Mouse (Mus musculus): ENCODE data around the gene Limch1. TPM values are rescaled to one million over a fixed set of nuclear protein-coding genes. Genes with fewer than 3 reads are reported as not detected.

The Limch1 gene
- polyA plus RNA-seq, 1 experiment from 2014 or later = 16.1 TPM

GRCm38 (mm10) chr5:66933134-66933804 is 187.6 kb downstream of the Limch1 start:
- Histone ChIP-seq H3K27me3 (replicated peaks; ENCODE audit: control insufficient read depth, insufficient read depth, low read length) (no peaks in the 10 kb centered on the region), H3K4me2 (ENCODE audit: low read length) (no peak overlapping the region), H3K27ac (ENCODE audit: low read depth) (no peak overlapping the region), H3K9me3 (ENCODE audit: control insufficient read depth, low read length) (no peaks in the 10 kb centered on the region), H3K9ac (ENCODE audit: low read length) (no peak overlapping the region), H3K4me3 (ENCODE audit: low read depth, low read length) (no peak overlapping the region), H3K36me3 (ENCODE audit: control insufficient read depth, insufficient read depth, low read length) (no peaks in the 10 kb centered on the region), H3K4me1 (replicated peaks; ENCODE audit: control insufficient read depth, insufficient read depth, low read length) (no peaks in the 10 kb centered on the region)
- DNase-seq (ENCODE audit: low spot score) = no peak
- no peak for ATAC-seq (replicated peaks; ENCODE audit: low FRiP score, low TSS enrichment, low read depth)
- 62% methylated on average over 10 of the region's 10 CpGs for WGBS

GRCm38 (mm10) chr5:66934585-66934984 is 189.0 kb downstream of the Limch1 start:
- Histone ChIP-seq H3K4me1 (replicated peaks; ENCODE audit: control insufficient read depth, insufficient read depth, low read length) (no peaks in the 10 kb centered on the region), H3K9me3 (ENCODE audit: control insufficient read depth, low read length) (no peaks in the 10 kb centered on the region), H3K4me3 (ENCODE audit: low read depth, low read length) (no peak overlapping the region), H3K27ac (ENCODE audit: low read depth) (no peak overlapping the region), H3K27me3 (replicated peaks; ENCODE audit: control insufficient read depth, insufficient read depth, low read length) (no peaks in the 10 kb centered on the region), H3K9ac (ENCODE audit: low read length) (no peak overlapping the region), H3K36me3 (ENCODE audit: control insufficient read depth, insufficient read depth, low read length) (no peaks in the 10 kb centered on the region), H3K4me2 (ENCODE audit: low read length) (no peak overlapping the region)
- no peak for ATAC-seq (replicated peaks; ENCODE audit: low FRiP score, low TSS enrichment, low read depth)
- 68% methylated on average over 3 of the region's 3 CpGs for WGBS
- no peak for DNase-seq (ENCODE audit: low spot score)

- Histone ChIP-seq H3K36me3 (ENCODE audit: control insufficient read depth, insufficient read depth, low read length) (no peaks in the 10 kb centered on the region), H3K9ac (ENCODE audit: low read length) (no peak overlapping the region), H3K4me2 (ENCODE audit: low read length) (no peak overlapping the region), H3K27me3 (replicated peaks; ENCODE audit: control insufficient read depth, insufficient read depth, low read length) (no peaks in the 10 kb centered on the region), H3K9me3 (ENCODE audit: control insufficient read depth, low read length) (no peaks in the 10 kb centered on the region), H3K4me1 (replicated peaks; ENCODE audit: control insufficient read depth, insufficient read depth, low read length) (no peaks in the 10 kb centered on the region; the same call in 1 of the 2 replicates), H3K27ac (ENCODE audit: low read depth) (no peak overlapping the region), H3K4me3 (ENCODE audit: low read depth, low read length) (no peak overlapping the region)
- DNase-seq (ENCODE audit: low spot score) = no peak
- 50% methylated on average over 9 of the region's 9 CpGs for WGBS
- ATAC-seq (replicated peaks; ENCODE audit: low FRiP score, low TSS enrichment, low read depth) = no peak
Measured at GRCm38 (mm10) chr5:66937376-66937775, 191.7 kb downstream of the Limch1 start.

GRCm38 (mm10) chr5:66941710-66942450 is 196.3 kb downstream of the Limch1 start:
- Histone ChIP-seq H3K4me2 (ENCODE audit: low read length) (no peak overlapping the region), H3K9me3 (ENCODE audit: control insufficient read depth, low read length) (no peaks in the 10 kb centered on the region), H3K4me3 (ENCODE audit: low read depth, low read length) (no peak overlapping the region), H3K4me1 (replicated peaks; ENCODE audit: control insufficient read depth, insufficient read depth, low read length) (no peaks in the 10 kb centered on the region; the same call in 1 of the 2 replicates), H3K27me3 (replicated peaks; ENCODE audit: control insufficient read depth, insufficient read depth, low read length) (no peaks in the 10 kb centered on the region), H3K9ac (ENCODE audit: low read length) (no peak overlapping the region), H3K36me3 (ENCODE audit: control insufficient read depth, insufficient read depth, low read length) (no peaks in the 10 kb centered on the region), H3K27ac (ENCODE audit: low read depth) (no peak overlapping the region)
- ATAC-seq (replicated peaks; ENCODE audit: low FRiP score, low TSS enrichment, low read depth) = no peak
- no peak for DNase-seq (ENCODE audit: low spot score)
- WGBS = 68% methylated on average over 8 of the region's 8 CpGs

GRCm38 (mm10) chr5:66942922-66943321 is 197.3 kb downstream of the Limch1 start:
- peaks cover 3% of the 10 kb centered on the region; the same call in 1 of the 2 replicates for H3K4me1 ChIP-seq (replicated peaks; ENCODE audit: control insufficient read depth, insufficient read depth, low read length)
- H3K36me3 ChIP-seq (ENCODE audit: control insufficient read depth, insufficient read depth, low read length) = no peaks in the 10 kb centered on the region
- 86% methylated on average over 2 of the region's 2 CpGs for WGBS
- H3K9ac ChIP-seq (ENCODE audit: low read length) = no peak overlapping the region
- no peak overlapping the region for H3K4me2 ChIP-seq (ENCODE audit: low read length)
- ATAC-seq (replicated peaks; ENCODE audit: low FRiP score, low TSS enrichment, low read depth) = no peak
- no peak overlapping the region for H3K4me3 ChIP-seq (ENCODE audit: low read depth, low read length)
- no peaks in the 10 kb centered on the region for H3K9me3 ChIP-seq (ENCODE audit: control insufficient read depth, low read length)
- no peak for DNase-seq (ENCODE audit: low spot score)
- H3K27me3 ChIP-seq (replicated peaks; ENCODE audit: control insufficient read depth, insufficient read depth, low read length) = no peaks in the 10 kb centered on the region
- no peak overlapping the region for H3K27ac ChIP-seq (ENCODE audit: low read depth)

GRCm38 (mm10) chr5:66943521-66943920 is 197.9 kb downstream of the Limch1 start:
- no peak for DNase-seq (ENCODE audit: low spot score)
- Histone ChIP-seq H3K36me3 (ENCODE audit: control insufficient read depth, insufficient read depth, low read length) (no peaks in the 10 kb centered on the region), H3K4me1 (replicated peaks; ENCODE audit: control insufficient read depth, insufficient read depth, low read length) (peaks cover 7% of the 10 kb centered on the region; the same call in 1 of the 2 replicates), H3K9ac (ENCODE audit: low read length) (no peak overlapping the region), H3K27me3 (replicated peaks; ENCODE audit: control insufficient read depth, insufficient read depth, low read length) (no peaks in the 10 kb centered on the region), H3K4me3 (ENCODE audit: low read depth, low read length) (no peak overlapping the region), H3K4me2 (ENCODE audit: low read length) (no peak overlapping the region), H3K27ac (ENCODE audit: low read depth) (no peak overlapping the region), H3K9me3 (ENCODE audit: control insufficient read depth, low read length) (no peaks in the 10 kb centered on the region)
- 75% methylated on average over 7 of the region's 7 CpGs for WGBS
- ATAC-seq (replicated peaks; ENCODE audit: low FRiP score, low TSS enrichment, low read depth) = no peak

- WGBS = 43% methylated on average over 6 of the region's 6 CpGs
- ATAC-seq (replicated peaks; ENCODE audit: low FRiP score, low TSS enrichment, low read depth) (no peak), DNase-seq (ENCODE audit: low spot score) (no peak)
- H3K27me3 ChIP-seq (replicated peaks; ENCODE audit: control insufficient read depth, insufficient read depth, low read length) = no peaks in the 10 kb centered on the region
- peak overlapping the region; percentile 51 for H3K27ac ChIP-seq (ENCODE audit: low read depth)
- no peak overlapping the region; the same call in 1 of the 2 replicates for H3K4me2 ChIP-seq (ENCODE audit: low read length)
- peaks cover 7% of the 10 kb centered on the region; the same call in 1 of the 2 replicates for H3K4me1 ChIP-seq (replicated peaks; ENCODE audit: control insufficient read depth, insufficient read depth, low read length)
- H3K9ac ChIP-seq (ENCODE audit: low read length) = no peak overlapping the region
- H3K36me3 ChIP-seq (ENCODE audit: control insufficient read depth, insufficient read depth, low read length) = no peaks in the 10 kb centered on the region
- H3K4me3 ChIP-seq (ENCODE audit: low read depth, low read length) = no peak overlapping the region
- H3K9me3 ChIP-seq (ENCODE audit: control insufficient read depth, low read length) = no peaks in the 10 kb centered on the region
Measured at GRCm38 (mm10) chr5:66947958-66948357, 202.3 kb downstream of the Limch1 start.

GRCm38 (mm10) chr5:66949098-66949692 is 203.6 kb downstream of the Limch1 start:
- H3K36me3 ChIP-seq (ENCODE audit: control insufficient read depth, insufficient read depth, low read length) = no peaks in the 10 kb centered on the region
- no peak overlapping the region for H3K9ac ChIP-seq (ENCODE audit: low read length)
- WGBS = 76% methylated on average over 8 of the region's 8 CpGs
- peaks cover 7% of the 10 kb centered on the region; the same call in 1 of the 2 replicates for H3K4me1 ChIP-seq (replicated peaks; ENCODE audit: control insufficient read depth, insufficient read depth, low read length)
- H3K9me3 ChIP-seq (ENCODE audit: control insufficient read depth, low read length) = no peaks in the 10 kb centered on the region
- no peaks in the 10 kb centered on the region for H3K27me3 ChIP-seq (replicated peaks; ENCODE audit: control insufficient read depth, insufficient read depth, low read length)
- H3K27ac ChIP-seq (ENCODE audit: low read depth) = no peak overlapping the region
- H3K4me3 ChIP-seq (ENCODE audit: low read depth, low read length) = no peak overlapping the region
- H3K4me2 ChIP-seq (ENCODE audit: low read length) = no peak overlapping the region
- DNase-seq (ENCODE audit: low spot score) (no peak), ATAC-seq (replicated peaks; ENCODE audit: low FRiP score, low TSS enrichment, low read depth) (no peak)
